Mouse (Mus musculus): ENCODE data around the gene Mb. TPM values are rescaled to one million over a fixed set of nuclear protein-coding genes. Genes with fewer than 3 reads are reported as not detected.

Gene Mb
- polyA plus RNA-seq, 1 experiment: 1,055 TPM

GRCm38 (mm10) chr15:77027117-77027516, 23.4 kb downstream of the Mb start:
- Histone ChIP-seq H3K27me3 (ENCODE audit: control insufficient read depth, insufficient read depth, insufficient read length) (no peaks in the 10 kb centered on the region), H3K4me2 (ENCODE audit: low read depth) (no peak overlapping the region), H3K79me2 (ENCODE audit: control insufficient read depth, insufficient read depth) (no peaks in the 10 kb centered on the region), H3K36me3 (ENCODE audit: control insufficient read depth, insufficient read depth) (no peaks in the 10 kb centered on the region), H3ac (ENCODE audit: control insufficient read depth, insufficient read length) (no peak overlapping the region), H3K4me3 (no peak overlapping the region)
- no peak for TF ChIP-seq SRF (IDR thresholded peaks at IDR 0.05; ENCODE audit: control insufficient read depth, insufficient read length, low read depth)
- TF ChIP-seq TCF12 (IDR thresholded peaks at IDR 0.05; ENCODE audit: insufficient read depth, poor library complexity, severe bottlenecking): no peak
- no peak for TF ChIP-seq MYOD1 (IDR thresholded peaks at IDR 0.05; ENCODE audit: control insufficient read depth in 1 of 3, insufficient read length in 2 of 3, low read depth in 2 of 3)
- no peak for TF ChIP-seq CEBPB (IDR thresholded peaks at IDR 0.05; ENCODE audit: insufficient read depth, poor library complexity, severe bottlenecking)
- TF ChIP-seq E2F4 (IDR thresholded peaks at IDR 0.05; ENCODE audit: insufficient read depth): no peak
- TF ChIP-seq USF1 (IDR thresholded peaks at IDR 0.05; ENCODE audit: low read depth): no peak
- TF ChIP-seq MYOG (IDR thresholded peaks at IDR 0.05; ENCODE audit: control insufficient read depth in 1 of 3, insufficient read depth in 1 of 3, insufficient read length in 2 of 3, low read depth in 2 of 3): no peak
- no peak for TF ChIP-seq MAX (IDR thresholded peaks at IDR 0.05; ENCODE audit: low read depth)
- TF ChIP-seq TCF3 (IDR thresholded peaks at IDR 0.05; ENCODE audit: insufficient read length, low read depth): no peak
- no peak for TF ChIP-seq POLR2AphosphoS2 (IDR thresholded peaks at IDR 0.05; ENCODE audit: insufficient read length, low read depth)
- no peak for TF ChIP-seq POLR2A (IDR thresholded peaks at IDR 0.05; ENCODE audit: insufficient read length, low read depth)
- no peak for TF ChIP-seq REST (IDR thresholded peaks at IDR 0.05; ENCODE audit: insufficient read depth, insufficient read length)

- H3ac ChIP-seq (ENCODE audit: control insufficient read depth, insufficient read length): no peak overlapping the region
- H3K4me3 ChIP-seq: no peak overlapping the region
- no peaks in the 10 kb centered on the region for H3K79me2 ChIP-seq (ENCODE audit: control insufficient read depth, insufficient read depth)
- no peak for TF ChIP-seq TCF3 (IDR thresholded peaks at IDR 0.05; ENCODE audit: insufficient read length, low read depth)
- TF ChIP-seq REST (IDR thresholded peaks at IDR 0.05; ENCODE audit: insufficient read depth, insufficient read length): no peak
- TF ChIP-seq USF1 (IDR thresholded peaks at IDR 0.05; ENCODE audit: low read depth): no peak
- TF ChIP-seq E2F4 (IDR thresholded peaks at IDR 0.05; ENCODE audit: insufficient read depth): no peak
- no peak for TF ChIP-seq TCF12 (IDR thresholded peaks at IDR 0.05; ENCODE audit: insufficient read depth, poor library complexity, severe bottlenecking)
- no peak for TF ChIP-seq POLR2AphosphoS2 (IDR thresholded peaks at IDR 0.05; ENCODE audit: insufficient read length, low read depth)
- TF ChIP-seq MYOD1 (IDR thresholded peaks at IDR 0.05; ENCODE audit: control insufficient read depth in 1 of 3, insufficient read length in 2 of 3, low read depth in 2 of 3): peak in 2 of 3 experiments; percentile 64 to 65
- TF ChIP-seq MYOG (IDR thresholded peaks at IDR 0.05; ENCODE audit: control insufficient read depth in 1 of 3, insufficient read depth in 1 of 3, insufficient read length in 2 of 3, low read depth in 2 of 3): peak in 2 of 3 experiments; percentile 19 to 72
- no peak for TF ChIP-seq SRF (IDR thresholded peaks at IDR 0.05; ENCODE audit: control insufficient read depth, insufficient read length, low read depth)
- no peak overlapping the region for H3K4me2 ChIP-seq (ENCODE audit: low read depth)
- H3K36me3 ChIP-seq (ENCODE audit: control insufficient read depth, insufficient read depth): no peaks in the 10 kb centered on the region
- no peaks in the 10 kb centered on the region for H3K27me3 ChIP-seq (ENCODE audit: control insufficient read depth, insufficient read depth, insufficient read length)
These were observed 24.4 kb downstream of the Mb start for GRCm38 (mm10) chr15:77025884-77026583.

- TF ChIP-seq MYOG (IDR thresholded peaks at IDR 0.05; ENCODE audit: control insufficient read depth in 1 of 3, insufficient read depth in 1 of 3, insufficient read length in 2 of 3, low read depth in 2 of 3) (peak in 2 of 3 experiments; percentile 52 to 79), MYOD1 (IDR thresholded peaks at IDR 0.05; ENCODE audit: control insufficient read depth in 1 of 3, insufficient read length in 2 of 3, low read depth in 2 of 3) (peak; percentile 74 to 88 (median 82)), CEBPB (IDR thresholded peaks at IDR 0.05; ENCODE audit: insufficient read depth, poor library complexity, severe bottlenecking) (no peak), REST (IDR thresholded peaks at IDR 0.05; ENCODE audit: insufficient read depth, insufficient read length) (no peak), USF1 (IDR thresholded peaks at IDR 0.05; ENCODE audit: low read depth) (peak; percentile 12), TCF12 (IDR thresholded peaks at IDR 0.05; ENCODE audit: insufficient read depth, poor library complexity, severe bottlenecking) (peak; percentile 30), POLR2AphosphoS2 (IDR thresholded peaks at IDR 0.05; ENCODE audit: insufficient read length, low read depth) (peak; percentile 24)
- Histone ChIP-seq H3K4me2 (ENCODE audit: low read depth) (peak overlapping the region; percentile 64), H3K4me3 (peak overlapping the region; percentile 6)
These were observed 28.0 kb downstream of the Mb start for GRCm38 (mm10) chr15:77022401-77022957.

GRCm38 (mm10) chr15:77021851-77022250, 28.6 kb downstream of the Mb start:
- H3K4me3 ChIP-seq: peak overlapping the region; percentile 6
- H3K27me3 ChIP-seq (ENCODE audit: control insufficient read depth, insufficient read depth, insufficient read length): no peaks in the 10 kb centered on the region
- H3K79me2 ChIP-seq (ENCODE audit: control insufficient read depth, insufficient read depth): no peaks in the 10 kb centered on the region
- no peaks in the 10 kb centered on the region for H3K36me3 ChIP-seq (ENCODE audit: control insufficient read depth, insufficient read depth)
- H3K4me2 ChIP-seq (ENCODE audit: low read depth): peak overlapping the region; percentile 64
- no peak overlapping the region for H3ac ChIP-seq (ENCODE audit: control insufficient read depth, insufficient read length)
- TF ChIP-seq POLR2AphosphoS2 (IDR thresholded peaks at IDR 0.05; ENCODE audit: insufficient read length, low read depth): peak; percentile 15
- TF ChIP-seq CEBPB (IDR thresholded peaks at IDR 0.05; ENCODE audit: insufficient read depth, poor library complexity, severe bottlenecking): no peak

More at GRCm38 (mm10) chr15:77022401-77022957, 28.0 kb downstream of the Mb start:
- Histone ChIP-seq H3ac (ENCODE audit: control insufficient read depth, insufficient read length) (no peak overlapping the region), H3K36me3 (ENCODE audit: control insufficient read depth, insufficient read depth) (no peaks in the 10 kb centered on the region), H3K79me2 (ENCODE audit: control insufficient read depth, insufficient read depth) (no peaks in the 10 kb centered on the region), H3K27me3 (ENCODE audit: control insufficient read depth, insufficient read depth, insufficient read length) (no peaks in the 10 kb centered on the region)

GRCm38 (mm10) chr15:77021056-77021455, 29.4 kb downstream of the Mb start:
- Histone ChIP-seq H3K4me3 (peak overlapping the region; percentile 6), H3K27me3 (ENCODE audit: control insufficient read depth, insufficient read depth, insufficient read length) (no peaks in the 10 kb centered on the region), H3K4me2 (ENCODE audit: low read depth) (peak overlapping the region; percentile 64), H3ac (ENCODE audit: control insufficient read depth, insufficient read length) (no peak overlapping the region), H3K79me2 (ENCODE audit: control insufficient read depth, insufficient read depth) (no peaks in the 10 kb centered on the region), H3K36me3 (ENCODE audit: control insufficient read depth, insufficient read depth) (no peaks in the 10 kb centered on the region)
- TF ChIP-seq MYOD1 (IDR thresholded peaks at IDR 0.05; ENCODE audit: control insufficient read depth in 1 of 3, insufficient read length in 2 of 3, low read depth in 2 of 3): peak in 2 of 3 experiments; percentile 62 to 92
- TF ChIP-seq TCF12 (IDR thresholded peaks at IDR 0.05; ENCODE audit: insufficient read depth, poor library complexity, severe bottlenecking): no peak
- TF ChIP-seq SRF (IDR thresholded peaks at IDR 0.05; ENCODE audit: control insufficient read depth, insufficient read length, low read depth): no peak
- TF ChIP-seq USF1 (IDR thresholded peaks at IDR 0.05; ENCODE audit: low read depth): no peak
- peak in 2 of 3 experiments; percentile 70 to 84 for TF ChIP-seq MYOG (IDR thresholded peaks at IDR 0.05; ENCODE audit: control insufficient read depth in 1 of 3, insufficient read depth in 1 of 3, insufficient read length in 2 of 3, low read depth in 2 of 3)
- TF ChIP-seq TCF3 (IDR thresholded peaks at IDR 0.05; ENCODE audit: insufficient read length, low read depth): no peak
- peak; percentile 55 for TF ChIP-seq POLR2A (IDR thresholded peaks at IDR 0.05; ENCODE audit: insufficient read length, low read depth)
- no peak for TF ChIP-seq REST (IDR thresholded peaks at IDR 0.05; ENCODE audit: insufficient read depth, insufficient read length)
- TF ChIP-seq CEBPB (IDR thresholded peaks at IDR 0.05; ENCODE audit: insufficient read depth, poor library complexity, severe bottlenecking): no peak
- no peak for TF ChIP-seq E2F4 (IDR thresholded peaks at IDR 0.05; ENCODE audit: insufficient read depth)
- TF ChIP-seq POLR2AphosphoS2 (IDR thresholded peaks at IDR 0.05; ENCODE audit: insufficient read length, low read depth): peak; percentile 81
- TF ChIP-seq MAX (IDR thresholded peaks at IDR 0.05; ENCODE audit: low read depth): no peak
